Mouse (Mus musculus) spleen, adult 2 months (tissue): ENCODE results near the gene Tlx1. TPM values are rescaled to one million over a fixed set of nuclear protein-coding genes. Genes with fewer than 3 reads are reported as not detected.

Experiments
- DNase-seq, 2 experiments: peaks; one replicate each; pipeline versions ENCODE4 v3.0.0 to v3.0.0-alpha.2; 2012 to 2021; ENCODE audit warnings: low spot score in 2 of 2, low read depth in 1 of 2
- H3K27ac ChIP-seq: fragments of 200-500 bp; 2 replicates; pipeline ENCODE4 v1.5.1; 2012; ENCODE audit warnings: low read length, inconsistent platforms; ENCODE audit not compliant: insufficient read depth
- H3K27me3 ChIP-seq: fragments of 200-500 bp; 2 replicates; pipeline ENCODE4 v1.6.1; 2012; ENCODE audit warnings: mild to moderate bottlenecking, moderate library complexity, low read length, inconsistent platforms; ENCODE audit not compliant: control insufficient read depth, insufficient read depth
- H3K36me3 ChIP-seq: fragments of 200-500 bp; 2 replicates; pipeline ENCODE4 v1.6.1; 2012; ENCODE audit warnings: mild to moderate bottlenecking, low read length, inconsistent platforms; ENCODE audit not compliant: control insufficient read depth, insufficient read depth
- H3K4me1 ChIP-seq: fragments of 200-500 bp; 2 replicates; pipeline ENCODE4 v1.6.1; 2011; ENCODE audit warnings: inconsistent platforms; ENCODE audit not compliant: control insufficient read depth, insufficient read depth, insufficient read length
- H3K4me3 ChIP-seq: fragments of 200-500 bp; 2 replicates; pipeline ENCODE4 v1.5.1; 2011; ENCODE audit warnings: mild to moderate bottlenecking, inconsistent platforms; ENCODE audit not compliant: insufficient read depth, insufficient read length; ENCODE audit errors: extremely low read depth
- CTCF ChIP-seq: fragments of 200-500 bp; IDR thresholded peaks from 2 replicates; pipeline ENCODE4 v1.5.1; 2011; ENCODE audit warnings: mild to moderate bottlenecking, inconsistent platforms; ENCODE audit not compliant: insufficient read depth, insufficient read length, insufficient replicate concordance; ENCODE audit errors: extremely low read depth
- POLR2A ChIP-seq: fragments of 200-500 bp; IDR thresholded peaks from 2 replicates; pipeline ENCODE4 v1.6.1; 2011; ENCODE audit warnings: low read depth, low read length, inconsistent platforms
- WGBS: fragments of 180-500 bp; shearing (Covaris S2); methylation state at CpG from one replicate; pipeline ENCODE4 v1.1.7; 2018; 5-methylcytosine and 5-hydroxymethylcytosine counted together
- polyA plus RNA-seq: library from polyadenylated mRNA; depleted of rRNA; stranded (reverse); fragments of >200 nt; gene quantifications from 2 replicates; pipeline ENCODE4 v1.2.3, GENCODE M21; 2012; rRNA removed

Tlx1 gene
- polyA plus RNA-seq, 1 experiment: 37.3 TPM

DNA sequence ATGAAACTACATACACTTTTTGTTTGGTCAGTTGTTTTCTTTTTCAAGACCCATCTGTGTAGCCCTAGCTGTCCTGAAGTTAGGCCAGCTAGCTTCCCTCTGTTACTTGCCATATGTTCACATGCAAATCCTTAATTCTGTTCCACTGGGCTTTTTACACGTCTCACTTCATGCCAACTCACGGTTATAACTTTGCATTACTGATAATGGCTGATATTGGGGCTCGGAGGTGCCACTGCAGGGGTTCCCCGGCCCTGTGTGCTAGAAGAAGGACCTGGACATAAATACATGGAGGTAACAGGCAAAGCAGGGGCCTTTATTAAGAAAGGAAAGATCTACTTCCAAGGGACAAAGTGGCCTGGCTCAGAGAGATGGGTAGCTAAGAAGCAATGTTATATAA is 29.0 kb downstream of the Tlx1 start:
- Histone ChIP-seq H3K4me3 (no peak overlapping the region), H3K27me3 (no peaks in the 10 kb centered on the region), H3K36me3 (no peaks in the 10 kb centered on the region), H3K27ac (no peak overlapping the region), H3K4me1 (no peaks in the 10 kb centered on the region; the same call in 1 of the 2 replicates)
- no peak for DNase-seq
- WGBS: 84% methylated on average over 4 of the region's 4 CpGs
- TF ChIP-seq POLR2A (no peak), CTCF (no peak)

DNA sequence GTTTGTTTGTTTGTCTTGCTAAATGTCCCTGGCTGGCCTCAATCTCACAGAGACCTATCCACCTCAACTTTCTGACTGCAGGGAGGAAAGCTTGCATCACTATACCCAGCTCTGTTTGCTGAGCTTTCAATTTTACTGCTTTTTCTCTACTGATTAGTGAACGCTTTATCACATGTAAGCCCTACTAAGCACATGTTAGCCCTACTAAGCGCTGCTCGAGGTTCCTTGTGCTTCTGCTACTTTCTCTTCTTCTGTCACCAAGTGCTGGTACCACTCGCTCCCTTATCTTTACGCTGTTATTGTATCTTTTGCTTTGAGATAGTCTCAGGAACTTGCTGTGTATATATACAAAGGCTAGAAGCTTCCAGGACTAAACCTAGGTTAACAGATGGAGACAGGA is 30.0 kb downstream of the Tlx1 start:
- no peak overlapping the region for H3K4me3 ChIP-seq
- H3K36me3 ChIP-seq: no peaks in the 10 kb centered on the region
- no peaks in the 10 kb centered on the region for H3K27me3 ChIP-seq
- no peak overlapping the region for H3K27ac ChIP-seq
- TF ChIP-seq POLR2A (no peak), CTCF (no peak)
- no peaks in the 10 kb centered on the region; the same call in 1 of the 2 replicates for H3K4me1 ChIP-seq
- 93% methylated on average over 5 of the region's 5 CpGs for WGBS
- DNase-seq: no peak

DNA sequence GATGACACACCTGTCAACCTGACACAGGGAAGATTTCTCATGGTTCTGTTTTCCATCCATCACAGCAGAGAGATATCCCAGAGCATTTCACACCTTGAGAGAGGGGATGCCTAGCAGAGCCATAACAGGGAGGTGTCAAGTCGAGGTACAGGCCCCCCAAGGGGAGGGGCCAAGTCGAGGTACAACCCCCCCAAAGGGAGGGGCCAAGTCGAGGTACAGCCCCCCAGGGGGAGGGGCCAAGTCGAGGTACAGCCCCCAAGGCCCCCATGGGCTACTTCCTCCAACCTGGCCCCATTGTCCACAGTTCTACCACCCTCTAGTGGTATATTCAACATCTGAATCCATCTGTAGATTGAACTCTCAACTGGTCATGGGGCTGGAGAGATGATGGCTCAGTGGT is 44.2 kb downstream of the Tlx1 start:
- Histone ChIP-seq H3K27ac (no peak overlapping the region), H3K27me3 (no peaks in the 10 kb centered on the region), H3K36me3 (no peaks in the 10 kb centered on the region), H3K4me3 (no peak overlapping the region), H3K4me1 (no peaks in the 10 kb centered on the region)
- no peak for DNase-seq
- TF ChIP-seq POLR2A: no peak
- no peak for TF ChIP-seq CTCF
- WGBS: 40% methylated on average over 4 of the region's 4 CpGs

DNA sequence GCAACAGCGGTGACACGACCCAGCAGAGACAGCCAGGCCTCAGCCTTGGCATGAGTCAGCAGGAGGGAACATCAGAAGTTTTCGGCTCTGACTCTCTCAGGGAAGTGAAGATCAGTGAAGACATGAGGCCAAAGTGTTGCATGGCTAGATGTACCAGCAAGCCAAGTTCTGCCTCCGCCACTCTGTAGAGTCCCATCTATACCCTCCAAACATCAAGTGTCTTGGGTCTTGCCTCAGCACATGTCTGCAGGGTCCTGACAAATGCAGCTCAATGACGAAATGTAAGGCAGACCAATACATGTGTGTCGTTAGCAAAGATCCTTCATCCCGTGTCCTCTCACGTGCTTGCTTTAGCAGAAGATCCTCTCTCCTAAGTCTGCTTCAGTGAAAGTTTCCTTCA is 46.5 kb downstream of the Tlx1 start:
- DNase-seq: no peak
- Histone ChIP-seq H3K27ac (no peak overlapping the region), H3K27me3 (no peaks in the 10 kb centered on the region), H3K4me1 (no peaks in the 10 kb centered on the region), H3K4me3 (no peak overlapping the region), H3K36me3 (no peaks in the 10 kb centered on the region)
- TF ChIP-seq POLR2A (no peak), CTCF (no peak)
- 87% methylated on average over 8 of the region's 8 CpGs for WGBS

DNA sequence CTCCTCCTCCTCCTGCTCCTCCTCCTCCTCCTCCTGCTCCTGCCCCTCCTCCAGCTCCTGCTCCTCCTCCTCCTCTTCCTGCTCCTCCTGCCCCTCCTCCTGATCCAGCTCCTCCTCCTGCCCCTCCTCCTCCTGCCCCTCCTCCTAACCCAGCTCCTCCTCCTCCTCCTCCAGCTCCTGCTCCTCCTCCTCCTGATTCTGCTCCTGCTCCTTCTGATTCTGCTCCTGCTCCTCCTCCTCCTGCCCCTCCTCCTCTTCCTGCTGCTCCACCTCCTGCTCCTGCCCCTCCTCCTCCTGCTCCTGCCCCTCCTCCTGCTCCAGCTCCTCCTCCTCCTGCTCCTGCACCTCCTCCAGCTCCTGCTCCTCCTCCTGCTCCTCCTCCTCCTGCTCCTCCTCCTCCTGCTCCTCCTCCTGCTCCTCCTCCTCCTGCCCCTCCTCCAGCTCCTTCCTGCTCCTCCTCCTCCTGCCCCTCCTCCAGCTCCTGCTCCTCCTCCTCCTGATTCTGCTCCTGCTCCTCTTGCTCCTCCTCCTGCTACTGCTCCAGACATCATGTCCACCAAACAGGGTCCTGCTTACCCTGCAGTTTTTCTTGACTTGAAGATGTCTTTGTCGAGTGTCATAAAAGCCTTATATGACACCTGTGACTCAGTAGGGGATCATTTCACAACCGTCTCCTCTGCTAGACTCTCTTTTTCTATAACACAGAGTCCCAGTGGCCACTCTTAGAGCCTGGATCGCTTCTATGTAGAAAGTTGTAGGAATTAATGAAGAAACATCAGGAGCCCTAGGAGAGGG is 55.0 kb downstream of the Tlx1 start:
- H3K27me3 ChIP-seq: 0 out of 2 replicates have a peak, but pooled peaks cover 2% of the 10 kb centered on the region
- H3K27ac ChIP-seq: no peak overlapping the region
- TF ChIP-seq CTCF (no peak), POLR2A (no peak)
- DNase-seq: no peak
- WGBS: 79% methylated on average over 3 of the region's 3 CpGs
- H3K4me3 ChIP-seq: no peak overlapping the region
- no peaks in the 10 kb centered on the region for H3K36me3 ChIP-seq
- no peaks in the 10 kb centered on the region for H3K4me1 ChIP-seq

Other genes with a start within 250 kb of the Tlx1 start
- gene Slf2, start 219.5 kb upstream of the Tlx1 start, polyA plus RNA-seq: 26.8 and 92.8 TPM in 2 replicates
- gene Sema4g, start 161.6 kb upstream of the Tlx1 start, polyA plus RNA-seq: 1.3 and 1.6 TPM in 2 replicates
- gene Twnk, start 145.0 kb upstream of the Tlx1 start, polyA plus RNA-seq: 6.1 and 6.4 TPM in 2 replicates
- 53.1 and 85.2 TPM in 2 replicates for gene Mrpl43, start 144.2 kb upstream of the Tlx1 start, polyA plus RNA-seq
- gene Lzts2, start 136.3 kb upstream of the Tlx1 start, polyA plus RNA-seq: 23.3 and 25.9 TPM in 2 replicates
- gene Pdzd7, start 105.0 kb upstream of the Tlx1 start, polyA plus RNA-seq: 0.04 and 0.09 TPM in 2 replicates
- 23.9 and 25.9 TPM in 2 replicates for gene Sfxn3, start 103.2 kb upstream of the Tlx1 start, polyA plus RNA-seq
- gene Kazald1, start 75.4 kb upstream of the Tlx1 start, polyA plus RNA-seq: 63.8 and 81.4 TPM in 2 replicates
- not detected in 2 replicates for gene Lbx1, start 85.1 kb downstream of the Tlx1 start, polyA plus RNA-seq
- gene Btrc, start 213.1 kb downstream of the Tlx1 start, polyA plus RNA-seq: 8.9 and 11.2 TPM in 2 replicates